Mouse (Mus musculus): Measurements from ENCODE around the gene Olfr427.
"Not testable (repeated sequence)": the region's sequence is repeated elsewhere in the genome, so short reads cannot be mapped to it uniquely, and the experiment has no call there.

Olfr427 gene

DNA sequence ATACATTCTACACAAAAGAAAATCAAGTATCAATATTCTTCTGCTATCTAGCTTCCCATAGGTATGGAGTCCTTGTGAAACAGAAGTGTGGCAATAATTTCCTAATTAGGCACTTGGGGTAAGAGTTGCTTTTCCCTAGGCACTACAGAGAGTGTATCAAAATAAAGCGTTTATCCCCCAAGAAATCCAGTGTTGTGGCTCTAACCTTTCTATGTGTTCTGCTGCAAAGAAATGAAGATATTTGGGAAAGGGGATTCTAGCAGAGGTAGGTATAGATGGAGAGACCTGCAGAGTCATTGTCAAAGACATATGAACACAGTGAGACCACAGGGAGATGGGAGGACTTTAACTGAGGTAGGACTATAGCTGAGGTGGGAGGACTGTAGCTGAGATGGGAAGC, at the start of gene Olfr427:
Olfr427 (plus strand) TSS at position 301 of the 400 bp plus-strand sequence.
- no peak for DNase-seq (ENCODE audit: low spot score)

DNA sequence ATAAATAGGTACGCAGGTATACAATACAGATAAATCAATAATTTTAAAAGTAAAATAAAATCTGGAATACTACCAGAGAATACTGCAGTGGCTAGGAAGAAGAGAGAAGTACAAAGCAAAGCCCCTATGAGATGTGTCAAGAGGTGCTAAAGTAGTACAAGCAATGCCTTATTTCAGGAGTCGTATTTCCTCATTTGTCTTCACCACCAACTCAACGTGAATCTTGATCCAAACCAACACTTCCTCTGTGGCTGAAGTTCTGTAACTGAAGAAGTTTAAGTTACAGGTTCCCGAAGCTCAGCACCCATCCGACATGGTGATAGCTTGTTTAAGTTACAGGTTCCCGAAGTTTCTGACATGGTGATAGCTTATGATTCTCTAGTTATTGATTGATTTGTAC, 48.5 kb upstream of the Olfr427 start:
- not testable (repeated sequence) for DNase-seq (ENCODE audit: low spot score)

DNA sequence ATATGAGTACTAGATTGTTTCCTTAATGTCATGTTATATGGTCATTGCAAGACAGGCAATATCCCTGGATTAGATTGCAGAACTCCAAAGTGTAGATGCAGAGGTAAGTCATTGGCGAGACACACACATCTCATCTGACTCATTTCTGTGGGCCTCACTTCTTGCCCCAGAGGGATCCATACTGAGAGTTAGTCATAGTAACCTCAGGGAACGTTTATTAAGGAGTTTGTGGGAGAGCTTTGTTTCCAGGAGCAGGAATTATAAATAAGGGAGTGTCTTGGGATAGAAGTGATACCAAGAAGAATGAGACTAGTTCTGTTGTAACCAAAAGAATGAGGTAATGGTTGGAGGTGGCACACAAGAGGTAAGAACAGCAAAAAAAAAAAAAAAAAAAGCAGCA, 47.8 kb upstream of the Olfr427 start, which contains the start of gene Olfr432:
Olfr432 (plus strand) TSS at position 313 of the 400 bp plus-strand sequence.
- no peak for DNase-seq (ENCODE audit: low spot score)

DNA sequence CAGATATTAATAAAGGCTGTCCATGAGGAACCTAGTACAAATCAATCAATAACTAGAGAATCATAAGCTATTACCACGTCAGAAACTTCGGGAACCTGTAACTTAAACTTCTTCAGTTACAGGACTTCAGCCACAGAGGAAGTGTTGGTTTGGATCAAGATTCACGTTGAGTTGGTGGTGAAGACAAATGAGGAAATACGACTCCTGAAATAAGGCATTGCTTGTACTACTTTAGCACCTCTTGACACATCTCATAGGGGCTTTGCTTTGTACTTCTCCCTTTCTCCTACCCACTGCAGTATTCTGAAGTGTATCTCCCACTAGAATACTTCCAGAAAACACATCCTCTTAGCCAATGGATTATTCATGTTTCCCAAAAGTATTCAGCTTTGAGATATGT, 47.3 kb upstream of the Olfr427 start:
- DNase-seq (ENCODE audit: low spot score): not testable (repeated sequence)

DNA sequence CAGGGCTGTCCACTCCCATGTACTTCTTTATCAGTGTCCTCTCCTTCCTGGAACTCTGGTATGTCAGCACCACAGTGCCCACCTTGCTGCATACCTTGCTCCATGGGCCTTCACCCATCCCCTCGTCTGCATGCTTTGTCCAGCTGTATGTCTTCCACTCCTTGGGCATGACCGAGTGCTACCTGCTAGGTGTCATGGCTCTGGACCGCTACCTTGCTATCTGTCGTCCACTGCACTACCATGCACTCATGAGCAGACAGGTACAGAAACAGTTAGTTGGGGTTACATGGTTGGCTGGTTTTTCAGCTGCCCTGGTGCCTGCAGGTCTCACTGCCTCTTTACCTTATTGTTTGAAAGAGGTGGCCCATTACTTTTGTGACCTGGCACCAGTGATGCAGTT, 46.2 kb upstream of the Olfr427 start:
- DNase-seq (ENCODE audit: low spot score): no peak

DNA sequence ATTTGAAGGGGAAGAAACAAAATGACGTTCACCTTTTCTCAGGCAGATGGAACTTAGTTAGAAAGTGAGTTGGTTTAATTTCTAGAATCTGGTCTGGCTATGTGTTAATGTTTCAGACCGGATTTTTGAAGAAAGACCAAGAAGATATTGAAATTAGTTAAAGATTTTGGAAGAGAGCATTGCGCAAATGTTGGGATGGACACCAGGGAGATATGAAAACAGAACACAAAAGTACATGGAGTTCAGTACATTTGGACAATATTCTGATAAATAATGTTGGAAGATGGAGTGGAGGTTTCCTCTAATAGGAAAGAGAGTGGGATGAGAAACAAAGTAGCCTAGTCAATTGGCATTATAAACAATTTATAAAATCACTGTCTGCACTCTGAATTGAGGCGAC, 45.2 kb upstream of the Olfr427 start:
- no peak for DNase-seq (ENCODE audit: low spot score)

DNA sequence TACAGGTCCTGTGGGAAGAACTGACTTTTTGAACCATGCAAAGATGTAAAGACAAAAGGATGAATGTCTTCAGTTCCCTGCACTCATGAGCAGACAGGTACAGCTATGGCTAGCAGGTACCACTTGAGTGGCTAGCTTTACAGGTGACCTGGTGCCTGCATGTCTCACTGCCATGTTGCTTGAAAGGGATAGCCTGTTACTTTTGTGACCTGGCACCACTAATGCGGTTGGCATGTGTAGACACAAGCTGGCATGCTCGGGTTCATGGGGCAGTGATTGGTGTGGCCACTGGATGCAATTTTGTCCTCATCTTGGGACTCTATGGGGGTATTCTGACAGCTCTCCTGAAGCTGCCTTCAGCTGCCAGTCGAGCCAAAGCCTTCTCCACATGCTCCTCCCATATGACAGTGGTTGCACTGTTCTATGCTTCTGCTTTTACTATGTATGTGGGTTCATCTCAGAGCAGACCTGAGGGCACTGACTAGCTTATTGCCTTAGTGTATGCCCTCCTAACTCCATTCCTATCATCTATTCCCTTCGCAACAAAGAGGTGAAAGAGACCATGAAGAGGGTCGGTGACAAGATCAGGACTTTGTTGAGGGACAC, 44.7 kb upstream of the Olfr427 start:
- DNase-seq (ENCODE audit: low spot score): no peak

DNA sequence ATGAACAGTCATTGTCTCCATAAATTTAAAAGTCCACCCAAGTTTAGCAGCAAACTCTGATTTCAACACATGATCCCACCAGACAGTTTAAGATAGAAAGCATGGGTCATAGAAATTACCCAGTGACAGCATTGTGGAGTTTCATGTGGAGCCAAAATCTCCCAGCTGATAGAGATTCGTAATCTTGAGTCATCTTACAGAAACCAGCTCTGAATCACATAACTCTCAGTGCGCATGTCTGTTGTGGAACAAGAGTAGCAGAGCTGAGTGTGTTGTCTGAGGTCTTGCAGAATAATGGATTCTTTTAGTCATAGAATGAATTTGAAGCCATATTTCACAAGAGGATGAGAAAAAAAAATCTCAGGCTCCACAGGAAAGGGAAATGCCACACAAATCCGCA, 43.7 kb upstream of the Olfr427 start:
- peak; percentile 40 for DNase-seq (ENCODE audit: low spot score)

DNA sequence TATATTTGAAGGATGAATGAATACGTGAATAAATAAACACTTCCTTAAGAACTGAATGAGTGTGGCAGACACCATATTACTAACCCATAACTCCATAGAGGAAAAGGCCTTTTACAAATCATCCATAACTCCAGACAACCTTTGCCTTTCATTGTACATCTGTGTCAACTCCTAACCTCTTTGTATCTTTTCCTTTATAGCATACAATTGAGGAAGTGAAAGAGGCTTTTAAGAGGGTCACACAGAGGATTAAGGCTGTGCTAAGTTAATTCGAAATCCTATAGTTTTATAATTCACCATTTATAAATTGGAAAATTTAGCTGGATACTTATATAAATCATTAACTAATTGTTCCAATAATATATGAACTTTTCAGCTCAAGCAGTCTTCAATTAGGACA, 41.4 kb upstream of the Olfr427 start:
- no peak for DNase-seq (ENCODE audit: low spot score)

DNA sequence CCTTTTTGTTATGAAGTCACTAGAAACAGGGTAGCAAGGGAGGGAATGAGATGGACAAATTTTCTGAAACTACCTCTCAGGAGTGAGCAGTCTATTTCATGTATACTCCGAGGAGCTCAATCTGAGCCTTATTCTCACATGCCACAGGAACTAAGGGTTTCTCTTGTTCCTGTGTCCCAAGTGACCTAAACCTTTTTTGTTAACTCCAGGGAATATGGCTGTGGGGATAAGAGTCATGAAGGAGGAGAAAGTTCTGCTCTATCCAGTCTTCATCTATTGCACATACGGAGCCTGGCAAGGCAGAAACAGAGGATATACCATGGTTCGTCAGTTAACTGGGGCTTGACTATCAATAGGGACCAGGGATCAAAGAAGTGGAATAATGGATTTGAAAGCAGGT, 30.4 kb upstream of the Olfr427 start, which contains the start of gene Olfr430:
Olfr430 (plus strand) TSS at position 301 of the 400 bp plus-strand sequence.
- DNase-seq (ENCODE audit: low spot score): no peak

DNA sequence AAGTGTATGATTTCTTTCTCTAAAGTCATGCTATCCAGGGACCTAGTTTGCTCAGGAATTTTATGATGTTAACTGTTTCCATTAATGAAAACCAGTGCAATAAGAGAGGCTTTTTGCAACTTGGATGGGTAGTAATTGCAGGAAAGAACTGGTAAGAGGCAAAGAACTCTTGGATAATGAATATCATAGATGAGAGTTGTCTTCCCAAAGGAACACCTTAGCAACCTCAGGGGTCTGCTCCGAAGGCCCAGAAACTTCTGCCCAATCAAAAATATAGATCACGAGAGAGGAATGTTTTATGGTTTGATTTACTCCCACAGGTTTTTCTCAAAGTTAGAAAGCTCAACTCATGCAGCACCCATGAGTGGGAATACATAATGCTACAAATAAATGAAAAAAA, 12.7 kb upstream of the Olfr427 start, which contains the start of gene Olfr429:
Olfr429 (plus strand) TSS at position 301 of the 400 bp plus-strand sequence.
- DNase-seq (ENCODE audit: low spot score): no peak

DNA sequence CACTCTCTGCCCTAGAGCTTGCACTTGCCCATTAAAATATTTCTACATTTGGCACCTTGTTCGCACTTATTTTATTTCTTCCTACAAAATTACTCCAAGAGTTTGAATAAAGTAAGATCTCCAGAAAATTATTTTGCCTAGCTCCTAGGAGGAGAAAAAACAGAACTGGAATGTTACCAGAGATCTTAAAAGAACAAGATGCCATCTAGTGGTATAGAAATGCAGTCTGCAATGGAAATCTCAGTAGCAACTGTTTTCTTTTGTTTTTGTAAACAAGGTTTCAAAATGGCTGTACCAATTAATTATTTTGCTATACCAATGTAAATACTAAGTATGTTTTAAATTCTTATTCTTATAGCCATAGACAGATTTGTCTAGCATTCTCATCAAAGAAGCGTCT, 7.0 kb downstream of the Olfr427 start:
- DNase-seq (ENCODE audit: low spot score): peak; percentile 55

DNA sequence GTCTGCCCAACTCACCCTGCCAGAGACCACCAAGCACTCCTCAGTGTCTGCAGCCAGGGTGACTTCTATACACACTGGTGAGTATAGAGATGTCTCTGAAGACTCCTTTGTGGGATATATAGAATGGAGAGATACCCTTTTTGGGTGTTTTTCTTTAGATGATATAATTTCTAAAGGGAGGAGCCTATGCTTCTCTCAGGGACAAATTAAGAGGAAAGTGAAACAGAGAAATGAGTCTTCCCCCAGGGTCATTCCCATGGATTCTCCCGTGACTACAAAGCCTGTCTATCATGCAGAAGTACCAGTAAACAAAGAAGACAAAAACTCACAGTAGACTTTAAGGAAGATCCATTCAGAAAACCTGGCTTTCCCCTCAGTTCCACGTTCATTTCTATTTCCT, 24.4 kb downstream of the Olfr427 start, which contains the start of gene Olfr231:
Olfr231 (minus strand) TSS at position 101 of the 400 bp plus-strand sequence.
- DNase-seq (ENCODE audit: low spot score): no peak

DNA sequence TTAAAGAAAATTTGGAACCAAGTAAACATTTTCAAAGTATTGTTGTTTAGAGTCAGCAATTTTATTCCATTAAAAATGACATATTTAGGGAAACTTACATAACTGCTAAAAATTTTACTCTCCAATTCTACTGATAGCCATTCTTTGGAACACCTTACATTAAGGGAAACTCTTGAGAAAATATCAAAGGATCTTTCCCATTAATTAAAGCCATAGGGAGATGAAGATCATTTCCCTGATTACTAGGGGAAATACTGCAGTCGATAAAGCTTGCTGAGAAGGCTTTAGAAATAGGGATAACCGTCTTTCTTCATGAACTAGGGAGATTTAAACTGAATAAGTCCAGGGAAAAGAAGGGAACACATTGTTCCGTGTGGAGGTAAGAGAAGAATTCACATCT, 34.5 kb downstream of the Olfr427 start, which contains the start of gene Olfr424:
Olfr424 (plus strand) TSS at position 301 of the 400 bp plus-strand sequence.
- no peak for DNase-seq (ENCODE audit: low spot score)

DNA sequence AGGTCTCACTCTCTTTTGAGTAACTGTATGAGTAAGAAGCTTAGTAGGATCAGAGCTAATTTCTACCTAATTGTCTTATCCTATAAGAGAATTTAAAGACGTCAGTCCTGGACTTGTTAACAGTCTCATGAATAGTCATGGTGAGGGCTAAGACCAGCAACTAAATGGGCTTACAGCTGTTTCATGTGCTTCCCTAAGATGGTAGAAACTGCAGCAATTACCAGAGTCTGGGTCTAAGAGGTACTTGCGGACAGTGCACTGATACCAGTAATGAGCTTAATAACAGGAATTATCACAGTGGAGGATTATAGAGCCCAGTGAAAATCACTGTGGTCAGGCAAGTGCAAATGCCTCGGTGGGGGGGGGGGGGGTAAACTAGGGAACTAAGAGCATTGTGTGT, 35.3 kb downstream of the Olfr427 start:
- DNase-seq (ENCODE audit: low spot score): no peak

DNA sequence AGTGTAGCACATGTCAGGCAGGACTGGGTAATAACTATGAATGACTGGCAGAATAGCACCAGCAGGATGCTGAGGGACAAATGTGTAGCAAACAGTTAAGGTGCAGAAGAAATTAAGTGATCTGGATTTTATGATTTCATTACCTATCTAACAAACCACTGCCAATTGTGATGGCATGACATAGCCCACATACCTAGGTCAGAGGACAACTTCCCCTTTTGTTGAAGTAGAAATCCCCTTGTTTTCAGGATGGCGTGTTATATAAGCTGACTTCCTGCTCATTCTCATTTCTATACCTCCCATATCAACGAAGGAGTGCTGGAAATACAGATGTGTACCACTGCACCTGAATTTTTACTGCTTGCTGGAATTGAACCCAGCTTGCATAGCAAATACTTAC, 44.7 kb downstream of the Olfr427 start:
- no peak for DNase-seq (ENCODE audit: low spot score)

DNA sequence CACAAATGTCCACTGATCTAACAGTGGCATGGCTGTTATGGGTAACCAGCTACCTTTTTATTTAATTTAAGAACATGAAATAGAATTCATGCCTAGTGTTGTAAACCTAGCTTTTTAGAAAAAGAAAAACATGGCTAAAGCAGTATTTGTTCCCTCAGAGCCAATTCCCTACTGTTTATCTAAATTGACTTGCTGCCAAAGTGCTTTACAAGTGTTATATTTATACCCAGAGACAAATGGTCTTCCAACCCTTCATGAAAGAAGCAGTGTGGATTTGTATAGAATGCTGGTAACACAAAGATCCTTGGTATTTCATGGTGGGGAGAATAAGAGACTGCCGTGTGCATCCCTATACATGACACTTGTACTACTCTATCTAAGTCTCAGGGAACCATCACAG, 50.0 kb downstream of the Olfr427 start:
- no peak for DNase-seq (ENCODE audit: low spot score)

DNA sequence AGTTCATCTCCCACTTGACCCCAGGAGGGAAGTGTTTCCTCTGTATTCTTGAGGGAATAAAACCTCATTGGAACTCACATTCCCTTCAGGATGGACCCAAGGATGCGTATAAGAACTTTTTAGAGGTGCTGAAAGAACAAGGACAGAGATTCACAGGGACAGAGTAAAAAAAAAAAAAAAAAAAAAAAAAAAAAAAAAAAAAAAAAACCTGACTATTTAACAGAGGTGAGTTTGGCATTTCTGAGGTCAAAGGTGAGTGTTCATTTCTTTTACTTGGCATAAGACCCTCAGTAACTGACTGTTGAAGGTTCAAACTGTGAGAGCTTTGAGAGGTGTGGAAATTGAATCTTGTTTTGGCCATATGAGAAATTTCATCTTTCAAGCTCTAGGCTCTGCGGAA, 52.6 kb downstream of the Olfr427 start:
- no peak for DNase-seq (ENCODE audit: low spot score)

Measured in adipocyte (in vitro differentiated cells).